In genomic region chr3:98726281-98726680, GRCm38 (mm10) we compare ENCODE assay signal across 25 mouse cellular contexts. TPM values are rescaled to one million over a fixed set of nuclear protein-coding genes. Genes with fewer than 3 reads are reported as not detected.
A peak's percentile ranks its signal among the peaks of the same experiment; 100 is the strongest.
DNase-seq lines count a peak whose midpoint lies in the region; ATAC-seq lines count a peak whose summit lies in the region.
"Had no signal": no experiment of that assay in that cellular context is flagged by ENCODE, and none has a peak within 500 bp of the region (broad histone marks: within the 10 kb centered on the region; RNA-seq: fewer than 3 reads in every experiment).

No protein-coding gene starts in this region.

- DNase-seq in adrenal gland, adult 2 months: peak; percentile 32
- DNase-seq in adrenal gland, postnatal 10 days: no peak
- peak; percentile 31 for DNase-seq in kidney, adult 18-20 months
- peak; percentile 86 for DNase-seq in kidney, adult 9 months
- peak; percentile 41 for DNase-seq in lung, postnatal 25 days (ENCODE audit: low spot score)
- DNase-seq: cerebellum, adult 11 months; cerebellum, postnatal 36 days; gastrocnemius, adult 2 months; heart, adult 18-20 months; right cerebral cortex, postnatal 4 days; thymus, postnatal 25 days had no signal

- H3K4me1 ChIP-seq in kidney, embryonic 15.5 days: no peaks in the 10 kb centered on the region
- H3K4me1 ChIP-seq in hindbrain, embryonic 16.5 days (ENCODE audit: control insufficient read depth, insufficient read depth, low read depth, low read length): no peaks in the 10 kb centered on the region
- H3K4me1 ChIP-seq: limb, embryonic 12.5 days; midbrain, embryonic 13.5 days had no signal

- 85% methylated on average over 2 of the region's 2 CpGs for WGBS in kidney, embryonic 15.5 days
- 83% methylated on average over 2 of the region's 2 CpGs for whole genome bisulfite sequencing in hindbrain, embryonic 16.5 days

- no peaks in the 10 kb centered on the region for H3K36me3 ChIP-seq in kidney, embryonic 15.5 days
- no peaks in the 10 kb centered on the region for H3K36me3 ChIP-seq in hindbrain, embryonic 16.5 days (ENCODE audit: control insufficient read depth, insufficient read depth, low read length)
- H3K36me3 ChIP-seq: hindbrain, embryonic 10.5 days; limb, embryonic 12.5 days; midbrain, embryonic 13.5 days had no signal

- no peak overlapping the region for H3K4me2 ChIP-seq in kidney, embryonic 15.5 days
- no peak overlapping the region for H3K4me2 ChIP-seq in hindbrain, embryonic 16.5 days (ENCODE audit: low read length)
- H3K4me2 ChIP-seq: limb, embryonic 12.5 days; midbrain, embryonic 13.5 days had no signal

- H3K4me3 ChIP-seq in kidney, embryonic 15.5 days (replicated peaks): no peak overlapping the region
- no peak overlapping the region for H3K4me3 ChIP-seq in hindbrain, embryonic 16.5 days (ENCODE audit: low read length)
- H3K4me3 ChIP-seq: erythroblast, embryonic 14.5 days; gastrocnemius, adult 2 months; hindbrain, embryonic 10.5 days; limb, embryonic 12.5 days; midbrain, embryonic 13.5 days had no signal

- H3K27me3 ChIP-seq in kidney, embryonic 15.5 days: no peaks in the 10 kb centered on the region
- H3K27me3 ChIP-seq in hindbrain, embryonic 16.5 days (replicated peaks; ENCODE audit: control insufficient read depth, insufficient read depth, low read length): no peaks in the 10 kb centered on the region
- H3K27me3 ChIP-seq: limb, embryonic 12.5 days; midbrain, embryonic 13.5 days had no signal

- H3K9ac ChIP-seq in kidney, embryonic 15.5 days: no peak overlapping the region
- no peak overlapping the region for H3K9ac ChIP-seq in hindbrain, embryonic 16.5 days (ENCODE audit: low read depth, low read length)
- H3K9ac ChIP-seq: limb, embryonic 12.5 days; liver, embryonic 14.5 days; midbrain, embryonic 13.5 days had no signal

- no peak overlapping the region for H3K27ac ChIP-seq in kidney, embryonic 15.5 days
- H3K27ac ChIP-seq in hindbrain, embryonic 16.5 days (ENCODE audit: low read depth, low read length): no peak overlapping the region
- H3K27ac ChIP-seq: gastrocnemius, adult 2 months; hindbrain, embryonic 10.5 days; limb, embryonic 12.5 days; liver, embryonic 14.5 days; midbrain, embryonic 13.5 days had no signal

- no peak for ATAC-seq in kidney, embryonic 15.5 days (replicated peaks; ENCODE audit: low FRiP score)
- ATAC-seq in megakaryocyte progenitor cell, adult 5-6 weeks (replicated peaks; ENCODE audit: poor library complexity): no peak
- no peak for ATAC-seq in hindbrain, embryonic 16.5 days
- ATAC-seq: midbrain, embryonic 13.5 days had no signal

- H3K9me3 ChIP-seq in kidney, embryonic 15.5 days (replicated peaks): no peaks in the 10 kb centered on the region
- no peaks in the 10 kb centered on the region for H3K9me3 ChIP-seq in hindbrain, embryonic 16.5 days (ENCODE audit: control insufficient read depth, low read length)
- H3K9me3 ChIP-seq: hindbrain, embryonic 10.5 days; limb, embryonic 12.5 days; midbrain, embryonic 13.5 days had no signal

RNA-seq across cellular contexts. Expression of gene Hsd3b2, which starts 1.9 kb away (rescaled TPM):
- under 1 TPM in 1 of 2 experiments, not detected in 1; 0.14 TPM for total RNA-seq in adrenal gland, adult 2 months (2021)
- not detected in 2 replicates for polyA plus RNA-seq in adrenal gland, adult 2 months (2012; rRNA removed)
- total RNA-seq in adrenal gland, postnatal 10 days (2021): 1 to 10 TPM; 1.5 to 2.2 TPM
- polyA plus RNA-seq in kidney, embryonic 15.5 days (2015; fragmentation: Nextera tagmentation; extraction: Ambion mirVana): 0.04 and 0.12 TPM in 2 replicates
- total RNA-seq in megakaryocyte progenitor cell, adult 5-6 weeks (2015): not detected in 2 replicates
- not detected in 2 replicates for total RNA-seq in megakaryocyte progenitor cell, adult 5-6 weeks (2017)
- polyA plus RNA-seq in hindbrain, embryonic 16.5 days (2015; fragmentation: Nextera tagmentation; extraction: Ambion mirVana): not detected in 2 replicates
- total RNA-seq: gastrocnemius, adult 2 months; heart, adult 18-20 months; left cerebral cortex, adult 8-10 months; MEL had no signal
- polyA plus RNA-seq: embryonic facial prominence, embryonic 11.5 days; erythroblast, embryonic 14.5 days; heart, embryonic 14.5 days; limb, embryonic 12.5 days; midbrain, embryonic 13.5 days had no signal

RNA-seq across cellular contexts. Expression of gene Hsd3b3, which starts 36.6 kb away (rescaled TPM):
- under 1 TPM in 1 of 2 experiments, not detected in 1; 0.29 TPM for total RNA-seq in adrenal gland, adult 2 months (2021)
- 0.35 TPM in 1 of 2 replicates, not detected in the other for polyA plus RNA-seq in adrenal gland, adult 2 months (2012; rRNA removed)
- total RNA-seq in adrenal gland, postnatal 10 days (2021): 10 to 100 TPM; 18.4 to 31.6 TPM
- polyA plus RNA-seq in kidney, embryonic 15.5 days (2015; fragmentation: Nextera tagmentation; extraction: Ambion mirVana): 0.66 and 0.87 TPM in 2 replicates
- not detected in 2 replicates for total RNA-seq in megakaryocyte progenitor cell, adult 5-6 weeks (2015)
- not detected in 2 replicates for total RNA-seq in megakaryocyte progenitor cell, adult 5-6 weeks (2017)
- polyA plus RNA-seq in hindbrain, embryonic 16.5 days (2015; fragmentation: Nextera tagmentation; extraction: Ambion mirVana): 0.30 and 0.40 TPM in 2 replicates
- total RNA-seq: gastrocnemius, adult 2 months; heart, adult 18-20 months; layer of hippocampus, adult 8-10 months; left cerebral cortex, adult 8-10 months; MEL; neutrophil, adult 5-6 weeks had no signal
- polyA plus RNA-seq: embryonic facial prominence, embryonic 11.5 days; erythroblast, embryonic 14.5 days; heart, embryonic 14.5 days; hindbrain, embryonic 10.5 days; limb, embryonic 12.5 days had no signal

Comparison
In these comparisons a context has a peak if more than half of its experiments do, and no peak if none do; other contexts are left out.
1. RNA of gene Hsd3b3, which starts 36.6 kb away (total RNA-seq): 18.4 to 31.6 TPM in adrenal gland, postnatal 10 days; 0.29 TPM in adrenal gland, adult 2 months and not detected in megakaryocyte progenitor cell, adult 5-6 weeks; every median in the first group is over 10 times any median in the second.